Mouse (Mus musculus) G1E (cell line): ENCODE results near the gene Pbx3. TPM values are rescaled to one million over a fixed set of nuclear protein-coding genes. Genes with fewer than 3 reads are reported as not detected.

Experiments used
- ATAC-seq: 2 replicates; pipeline ENCODE4 v1.8.0; 2016; ENCODE audit warnings: mild to moderate bottlenecking; ENCODE audit not compliant: insufficient number of reproducible peaks, poor library complexity, low FRiP score, severe bottlenecking; ENCODE audit errors: extremely low read depth
- DNase-seq: peaks from one replicate; pipeline ENCODE4 v3.0.0; 2012; ENCODE audit warnings: low spot score
- H3K27me3 ChIP-seq: 2 replicates; pipeline ENCODE4 v1.6.1; 2012; ENCODE audit warnings: mild to moderate bottlenecking, low read length, inconsistent platforms; ENCODE audit not compliant: insufficient read depth
- H3K36me3 ChIP-seq: replicated peaks from 2 replicates; pipeline ENCODE3; 2012; ENCODE audit warnings: mild to moderate bottlenecking, inconsistent platforms
- H3K4me1 ChIP-seq: 2 replicates; pipeline ENCODE4 v1.6.1; 2012; ENCODE audit warnings: low read depth, low read length, inconsistent platforms, mixed read lengths; ENCODE audit not compliant: insufficient read depth
- H3K4me3 ChIP-seq: 2 replicates; pipeline ENCODE4 v1.5.1; 2012; ENCODE audit warnings: low read depth, mild to moderate bottlenecking, inconsistent platforms, low read length, moderate library complexity, mixed read lengths
- H3K9me3 ChIP-seq: replicated peaks from 2 replicates; pipeline ENCODE4 v1.6.1; 2012; ENCODE audit warnings: inconsistent platforms
- CTCF ChIP-seq: IDR thresholded peaks from 2 replicates; pipeline ENCODE4 v1.5.1; 2012; ENCODE audit warnings: low read depth, low read length, inconsistent platforms, mixed read lengths
- GATA1 ChIP-seq: IDR thresholded peaks from 2 replicates; pipeline ENCODE4 v1.6.1; 2012; ENCODE audit warnings: borderline replicate concordance, low read length, inconsistent platforms, mixed read lengths
- GATA2 ChIP-seq: IDR thresholded peaks from 2 replicates; pipeline ENCODE4 v1.6.1; 2012; ENCODE audit warnings: low read depth, low read length, inconsistent platforms, borderline replicate concordance
- POLR2AphosphoS5 ChIP-seq: IDR thresholded peaks from 2 replicates; pipeline ENCODE4 v1.6.1; 2012; ENCODE audit warnings: low read depth, low read length, inconsistent platforms; ENCODE audit not compliant: insufficient replicate concordance
- TAL1 ChIP-seq: conservative IDR thresholded peaks from 2 replicates; pipeline ENCODE4 v1.6.1; 2012; ENCODE audit warnings: low read depth, low read length, inconsistent platforms, mixed read lengths
- polyA plus RNA-seq: library from polyadenylated mRNA; stranded (reverse); fragments of >175 nt; gene quantifications from 2 replicates; pipeline ENCODE4 v1.2.3, GENCODE M21; 2012
- total RNA-seq, 2 experiments: library from RNA; stranded (forward) in 1 of 2; stranded (reverse) in 1 of 2; fragments of 200-1000 nt in 1 of 2; fragments of >200 nt in 1 of 2; fragmentation: Nextera tagmentation in 1 of 2; gene quantifications; 2 replicates each; pipeline ENCODE4 v1.2.3; 2014 to 2017

The Pbx3 gene
- total and polyA plus RNA-seq, 3 experiments = 13.6 to 40.0 (median 15.9) TPM

- ATAC-seq = no peak
- no peaks in the 10 kb centered on the region for H3K36me3 ChIP-seq
- H3K9me3 ChIP-seq = no peaks in the 10 kb centered on the region
- no peak for DNase-seq
- TF ChIP-seq TAL1 (no peak), POLR2AphosphoS5 (no peak), GATA1 (no peak), GATA2 (no peak), CTCF (no peak)
- H3K4me3 ChIP-seq = no peak overlapping the region
- no peaks in the 10 kb centered on the region for H3K4me1 ChIP-seq
- peaks cover 2% of the 10 kb centered on the region; the same call in 1 of the 2 replicates for H3K27me3 ChIP-seq
These were observed 185.6 kb downstream of the Pbx3 start for GRCm38 (mm10) chr2:34187366-34187765.

GRCm38 (mm10) chr2:34181600-34181999 lies 191.3 kb downstream of the Pbx3 start:
- Histone ChIP-seq H3K27me3 (peaks cover 2% of the 10 kb centered on the region; the same call in 1 of the 2 replicates), H3K4me3 (no peak overlapping the region), H3K4me1 (no peaks in the 10 kb centered on the region), H3K9me3 (no peaks in the 10 kb centered on the region), H3K36me3 (peaks cover 5% of the 10 kb centered on the region)
- ATAC-seq (no peak), DNase-seq (no peak)
- TF ChIP-seq CTCF = no peak
- TF ChIP-seq TAL1 = no peak
- no peak for TF ChIP-seq GATA2
- TF ChIP-seq POLR2AphosphoS5 = no peak
- no peak for TF ChIP-seq GATA1

GRCm38 (mm10) chr2:34179299-34179698 lies 193.6 kb downstream of the Pbx3 start:
- ATAC-seq = no peak

GRCm38 (mm10) chr2:34178653-34179052 lies 194.3 kb downstream of the Pbx3 start:
- H3K9me3 ChIP-seq = no peaks in the 10 kb centered on the region
- H3K27me3 ChIP-seq = peaks cover under 1% of the 10 kb centered on the region; the same call in 1 of the 2 replicates
- ATAC-seq (no peak), DNase-seq (no peak)
- H3K36me3 ChIP-seq = peaks cover 5% of the 10 kb centered on the region
- TF ChIP-seq CTCF = no peak
- TF ChIP-seq GATA2 = no peak
- no peak for TF ChIP-seq GATA1
- no peak overlapping the region for H3K4me3 ChIP-seq
- no peaks in the 10 kb centered on the region for H3K4me1 ChIP-seq

More at GRCm38 (mm10) chr2:34179299-34179698, 193.6 kb downstream of the Pbx3 start:
- H3K27me3 ChIP-seq = peaks cover 2% of the 10 kb centered on the region; the same call in 1 of the 2 replicates
- no peak overlapping the region for H3K4me3 ChIP-seq
- TF ChIP-seq GATA2 (no peak), GATA1 (no peak), TAL1 (no peak)
- no peak for DNase-seq
- H3K9me3 ChIP-seq = no peaks in the 10 kb centered on the region
- no peaks in the 10 kb centered on the region for H3K4me1 ChIP-seq
- peaks cover 5% of the 10 kb centered on the region for H3K36me3 ChIP-seq

DNA sequence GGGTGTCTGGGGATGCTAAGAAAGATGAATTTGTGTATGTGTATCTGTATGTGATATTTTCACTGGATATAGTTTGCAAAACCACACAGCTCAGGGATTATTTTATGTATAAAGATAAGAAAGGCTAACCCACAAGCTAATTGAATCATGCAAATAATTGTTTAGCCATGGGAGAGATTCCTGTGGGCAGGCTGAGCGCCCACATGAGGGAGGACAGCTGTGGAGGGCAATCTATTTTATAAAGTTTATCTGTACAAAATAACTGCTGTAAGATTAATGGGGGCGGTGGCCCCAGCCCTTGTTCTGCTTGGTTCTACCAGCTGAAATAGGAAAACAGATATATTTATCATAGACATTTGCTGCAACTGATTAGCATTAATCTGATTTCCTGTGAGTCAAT lies 202.5 kb downstream of the Pbx3 start:
- no peak for DNase-seq
- peaks cover 4% of the 10 kb centered on the region for H3K36me3 ChIP-seq
- no peaks in the 10 kb centered on the region for H3K9me3 ChIP-seq
- ATAC-seq = no peak
- no peak overlapping the region for H3K4me3 ChIP-seq
- no peaks in the 10 kb centered on the region for H3K4me1 ChIP-seq
- H3K27me3 ChIP-seq = peaks cover 12% of the 10 kb centered on the region
- TF ChIP-seq GATA1 = no peak
- no peak for TF ChIP-seq GATA2
- TF ChIP-seq TAL1 = no peak
- no peak for TF ChIP-seq POLR2AphosphoS5
- no peak for TF ChIP-seq CTCF

DNA sequence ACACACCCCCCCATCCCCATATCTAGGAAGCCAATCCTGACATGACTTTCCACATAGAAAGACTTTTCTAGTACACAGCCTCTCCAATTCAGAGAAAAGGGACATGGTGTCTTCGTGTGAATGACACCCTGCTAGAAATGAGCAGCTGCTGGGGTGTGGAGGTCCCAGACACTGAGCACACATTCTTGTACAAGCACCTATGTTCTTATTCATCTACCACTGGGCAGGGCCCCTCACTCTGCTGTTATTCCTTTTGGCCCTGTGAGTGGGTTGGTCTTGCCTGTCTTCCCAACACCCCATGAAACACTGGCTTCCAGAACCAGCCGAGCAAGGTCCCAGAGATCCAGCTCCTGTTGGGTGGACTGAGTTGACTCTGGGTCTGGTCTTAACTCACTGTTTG lies 203.3 kb downstream of the Pbx3 start:
- TF ChIP-seq GATA2 (no peak), CTCF (no peak), POLR2AphosphoS5 (no peak), TAL1 (no peak), GATA1 (no peak)
- Histone ChIP-seq H3K9me3 (no peaks in the 10 kb centered on the region), H3K36me3 (peaks cover 4% of the 10 kb centered on the region), H3K4me1 (no peaks in the 10 kb centered on the region), H3K4me3 (no peak overlapping the region), H3K27me3 (peaks cover 12% of the 10 kb centered on the region)
- ATAC-seq (no peak), DNase-seq (no peak)

DNA sequence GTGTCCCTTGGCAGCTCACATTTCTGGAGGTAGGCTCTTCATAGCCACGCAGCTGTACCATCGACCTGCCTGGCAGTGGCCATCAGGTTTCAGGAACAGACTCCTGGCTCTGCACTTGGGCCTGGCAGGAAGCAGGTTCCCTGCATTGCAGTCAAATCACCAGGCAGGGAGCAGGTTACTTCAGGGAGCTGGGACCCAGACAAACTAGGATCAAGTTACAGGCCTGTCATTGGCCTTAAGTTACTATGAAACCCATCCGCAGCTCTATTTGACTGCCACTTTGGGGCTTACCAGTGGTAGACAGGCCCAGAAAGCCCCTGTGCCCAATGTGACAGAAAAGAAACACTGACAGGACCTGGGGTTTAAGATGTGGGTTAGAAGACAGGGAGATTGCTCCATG lies 204.8 kb downstream of the Pbx3 start:
- ATAC-seq (no peak), DNase-seq (no peak)
- Histone ChIP-seq H3K27me3 (peaks cover 12% of the 10 kb centered on the region), H3K36me3 (peaks cover 4% of the 10 kb centered on the region), H3K4me3 (no peak overlapping the region), H3K9me3 (no peaks in the 10 kb centered on the region), H3K4me1 (no peaks in the 10 kb centered on the region)
- TF ChIP-seq GATA1 (no peak), CTCF (no peak), TAL1 (no peak), GATA2 (no peak), POLR2AphosphoS5 (no peak)
